Mouse (Mus musculus) gastrocnemius, postnatal 25 days (tissue): Measurements from ENCODE around the gene Eddm3b. TPM values are rescaled to one million over a fixed set of nuclear protein-coding genes. Genes with fewer than 3 reads are reported as not detected.
"Not testable (repeated sequence)": the region's sequence is repeated elsewhere in the genome, so short reads cannot be mapped to it uniquely, and the experiment has no call there.

Experiments used
- DNase-seq: peaks from one replicate; pipeline ENCODE4 v3.0.0; 2022
- total RNA-seq, 2 experiments: library from RNA; stranded (reverse); gene quantifications; 1 replicate in 1 of 2; 2 replicates in 1 of 2; pipeline ENCODE4 v1.2.3; 2021

The Eddm3b gene
- total RNA-seq, 2 experiments from 2014 or later = not detected

- DNase-seq = no peak
Observed at GRCm38 (mm10) chr14:51143287-51143686, 29.1 kb downstream of the Eddm3b start.

- no peak for DNase-seq
Observed at GRCm38 (mm10) chr14:51143937-51144336, 29.7 kb downstream of the Eddm3b start.

- no peak for DNase-seq
Observed at GRCm38 (mm10) chr14:51144451-51144850, 30.2 kb downstream of the Eddm3b start.

GRCm38 (mm10) chr14:51145521-51145920 is 31.3 kb downstream of the Eddm3b start:
- DNase-seq = no peak

GRCm38 (mm10) chr14:51146685-51147084 is 32.5 kb downstream of the Eddm3b start, which contains the start of gene Rnase1:
TSS of gene Rnase1 (minus strand) at chr14:51146785.
- DNase-seq = no peak

GRCm38 (mm10) chr14:51148006-51148405 is 33.8 kb downstream of the Eddm3b start:
- DNase-seq = no peak

- DNase-seq = no peak
Observed at GRCm38 (mm10) chr14:51149164-51149563, 34.9 kb downstream of the Eddm3b start.

- DNase-seq = no peak
Observed at GRCm38 (mm10) chr14:51150206-51150831, 36.1 kb downstream of the Eddm3b start.

GRCm38 (mm10) chr14:51152249-51152870 is 38.1 kb downstream of the Eddm3b start:
- DNase-seq = no peak

- DNase-seq = no peak
Observed at GRCm38 (mm10) chr14:51156056-51156735, 42.0 kb downstream of the Eddm3b start.

GRCm38 (mm10) chr14:51156736-51157068 is 42.5 kb downstream of the Eddm3b start:
- DNase-seq = no peak

GRCm38 (mm10) chr14:51157072-51157471 is 42.8 kb downstream of the Eddm3b start:
- DNase-seq = no peak

- not testable (repeated sequence) for DNase-seq
Observed at GRCm38 (mm10) chr14:51161976-51162375, 47.8 kb downstream of the Eddm3b start, which contains the start of gene Rnase2b. TSS of gene Rnase2b (plus strand) at chr14:51162260.

- not testable (repeated sequence) for DNase-seq
Observed at GRCm38 (mm10) chr14:51163323-51163722, 49.1 kb downstream of the Eddm3b start.

GRCm38 (mm10) chr14:51165435-51165834 is 51.2 kb downstream of the Eddm3b start:
- no peak for DNase-seq

GRCm38 (mm10) chr14:51166068-51166467 is 51.8 kb downstream of the Eddm3b start:
- DNase-seq = no peak

Other genes starting within 250 kb of the Eddm3b start
- 10 to 100 TPM in 1 of 2 experiments, 1 to 10 TPM in 1; 8.3 to 10.2 TPM for gene Tep1, start 243.9 kb upstream of the Eddm3b start, total RNA-seq
- 100 to 1,000 TPM in 1 of 2 experiments, 10 to 100 TPM in 1; 97.0 to 105 TPM for gene Klhl33, start 216.9 kb upstream of the Eddm3b start, total RNA-seq
- 10 to 100 TPM; 40.1 to 41.8 TPM for gene Osgep, start 189.5 kb upstream of the Eddm3b start, total RNA-seq
- 10 to 100 TPM; 23.7 to 24.8 TPM for gene Apex1, start 189.5 kb upstream of the Eddm3b start, total RNA-seq
- gene Pip4p1, start 183.6 kb upstream of the Eddm3b start, total RNA-seq = 10 to 100 TPM; 12.9 to 14.6 TPM
- gene Pnp, start 183.3 kb upstream of the Eddm3b start, total RNA-seq = 1 to 10 TPM; 4.4 to 8.7 TPM
- gene Gm49342, start 169.9 kb upstream of the Eddm3b start, total RNA-seq = 1 to 10 TPM; 1.6 to 1.9 TPM
- under 1 TPM; 0.46 to 0.49 TPM for gene Pnp2, start 158.4 kb upstream of the Eddm3b start, total RNA-seq
- gene Rnase10, start 106.7 kb upstream of the Eddm3b start, total RNA-seq = not detected
- gene Rnase9, start 72.6 kb upstream of the Eddm3b start, total RNA-seq = not detected
- gene Rnase11, start 64.3 kb upstream of the Eddm3b start, total RNA-seq = not detected
- not detected for gene Rnase12, start 56.8 kb upstream of the Eddm3b start, total RNA-seq
- gene Olfr750, start 40.0 kb upstream of the Eddm3b start, total RNA-seq = not detected
- gene Rnase4, start 23.3 kb upstream of the Eddm3b start, total RNA-seq = 10 to 100 TPM; 30.5 to 40.6 TPM
- 1 to 10 TPM; 1.6 to 4.2 TPM for gene Ang, start 23.3 kb upstream of the Eddm3b start, total RNA-seq
- gene Rnase6, start 9.5 kb downstream of the Eddm3b start, total RNA-seq = not detected
- gene Rnase1, start 32.4 kb downstream of the Eddm3b start, total RNA-seq = not detected
- gene Rnase2b, start 47.8 kb downstream of the Eddm3b start, total RNA-seq = not detected
- gene Ang2, start 84.7 kb downstream of the Eddm3b start, total RNA-seq = not detected
- not detected for gene Ear14, start 89.0 kb downstream of the Eddm3b start, total RNA-seq
- gene Rnase2a, start 141.7 kb downstream of the Eddm3b start, total RNA-seq = 1 to 10 TPM in 1 of 2 experiments, under 1 TPM in 1; 0.43 to 4.2 TPM
- not detected for gene Gm7247, start 247.3 kb downstream of the Eddm3b start, total RNA-seq